Mouse (Mus musculus): Measurements from ENCODE around the gene Cyp11a1. TPM values are rescaled to one million over a fixed set of nuclear protein-coding genes. Genes with fewer than 3 reads are reported as not detected.
A peak's percentile ranks its signal among the peaks of the same experiment; 100 is the strongest.

Gene Cyp11a1
- polyA plus RNA-seq, 1 experiment from 2014 or later: 0.45 TPM

- ATAC-seq (ENCODE audit: low FRiP score): no peak
- peaks cover 28% of the 10 kb centered on the region; the same call in 1 of the 2 replicates for H3K27me3 ChIP-seq
- 52% methylated on average over 3 of the region's 3 CpGs for WGBS
- no peak overlapping the region for H3K4me2 ChIP-seq
- H3K4me1 ChIP-seq: peaks cover 74% of the 10 kb centered on the region
- H3K9ac ChIP-seq: no peak overlapping the region
- no peaks in the 10 kb centered on the region for H3K36me3 ChIP-seq (replicated peaks)
- H3K4me3 ChIP-seq (replicated peaks): no peak overlapping the region
- peak overlapping the region; percentile 79 for H3K27ac ChIP-seq
- no peaks in the 10 kb centered on the region for H3K9me3 ChIP-seq
Measured at GRCm38 (mm10) chr9:58053544-58053943, 47.3 kb downstream of the Cyp11a1 start.

DNA sequence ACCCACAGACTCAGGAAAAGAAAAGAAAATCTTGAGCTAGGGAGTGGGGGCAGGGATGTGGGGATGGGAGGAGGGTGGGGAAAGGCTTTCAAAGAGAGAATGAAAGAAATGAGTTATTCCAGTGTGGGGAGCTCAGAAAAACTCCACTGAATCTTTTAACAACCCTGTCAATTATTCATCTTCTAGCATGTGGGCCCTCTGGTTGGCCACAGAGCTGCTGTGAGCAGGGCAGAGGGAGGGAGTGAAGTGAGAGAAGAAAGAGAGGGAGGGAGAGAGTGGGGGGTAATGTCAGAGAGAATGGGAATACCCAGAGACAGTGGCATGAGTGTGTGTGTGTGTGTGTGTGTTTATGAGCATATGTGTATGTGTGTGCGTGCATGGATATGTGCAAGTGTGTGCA, 47.8 kb downstream of the Cyp11a1 start:
- Histone ChIP-seq H3K9me3 (no peaks in the 10 kb centered on the region), H3K4me2 (no peak overlapping the region), H3K36me3 (replicated peaks) (no peaks in the 10 kb centered on the region), H3K4me3 (replicated peaks) (no peak overlapping the region), H3K27me3 (peaks cover 28% of the 10 kb centered on the region; the same call in 1 of the 2 replicates), H3K27ac (peak overlapping the region; percentile 79), H3K9ac (no peak overlapping the region; the same call in 1 of the 2 replicates), H3K4me1 (peaks cover 69% of the 10 kb centered on the region)
- WGBS: 96% methylated on average over 1 of the region's 1 CpGs
- no peak for ATAC-seq (ENCODE audit: low FRiP score)

DNA sequence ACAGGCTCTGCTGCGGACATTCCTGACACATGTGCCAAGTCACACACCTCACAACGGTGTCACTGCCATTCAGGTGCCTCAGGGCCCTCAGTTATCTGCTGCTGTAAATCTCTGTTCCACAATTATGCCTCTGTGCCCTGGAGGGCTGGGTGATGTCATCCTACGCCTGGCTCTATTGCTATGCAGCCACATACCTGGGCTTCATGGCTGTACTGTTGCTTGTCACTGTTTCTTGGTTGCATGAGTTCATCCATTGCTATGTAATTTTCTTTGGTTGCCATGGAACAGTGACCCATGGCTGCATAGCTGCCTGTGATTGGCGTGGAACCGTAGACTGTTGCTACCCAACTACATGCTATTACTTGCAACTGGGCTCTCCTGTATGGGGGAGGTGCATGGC, 49.5 kb downstream of the Cyp11a1 start:
- H3K27ac ChIP-seq: peak overlapping the region; percentile 63
- peaks cover 63% of the 10 kb centered on the region for H3K4me1 ChIP-seq
- H3K36me3 ChIP-seq (replicated peaks): no peaks in the 10 kb centered on the region
- H3K9me3 ChIP-seq: no peaks in the 10 kb centered on the region
- no peak overlapping the region for H3K4me2 ChIP-seq
- WGBS: 83% methylated on average over 5 of the region's 5 CpGs
- H3K9ac ChIP-seq: no peak overlapping the region
- H3K4me3 ChIP-seq (replicated peaks): no peak overlapping the region
- H3K27me3 ChIP-seq: peaks cover 23% of the 10 kb centered on the region; the same call in 1 of the 2 replicates
- peak; percentile 28; the same call in 1 of the 2 replicates for ATAC-seq (ENCODE audit: low FRiP score)

DNA sequence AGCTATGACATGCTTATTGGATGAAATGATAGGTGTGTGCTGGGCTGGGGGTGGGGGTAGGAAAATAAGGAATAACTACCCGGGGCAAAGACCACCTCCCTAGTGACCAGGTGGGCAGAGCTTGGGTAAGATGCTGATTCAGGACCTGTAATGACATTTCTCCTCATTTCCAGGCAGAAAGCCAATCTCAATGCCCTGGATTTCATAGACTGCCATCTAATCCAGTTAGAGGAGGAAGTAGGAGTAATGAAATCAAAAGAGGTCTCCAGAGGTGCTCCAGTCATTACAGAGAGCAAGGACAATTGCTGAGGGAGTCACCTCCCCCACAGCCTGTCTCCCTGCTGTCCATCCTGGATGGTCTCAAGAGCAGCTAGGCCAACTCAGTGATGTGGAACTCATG, 53.7 kb downstream of the Cyp11a1 start:
- no peak overlapping the region for H3K4me2 ChIP-seq
- ATAC-seq (ENCODE audit: low FRiP score): no peak
- no peaks in the 10 kb centered on the region for H3K36me3 ChIP-seq (replicated peaks)
- peaks cover 62% of the 10 kb centered on the region for H3K4me1 ChIP-seq
- H3K27ac ChIP-seq: peak overlapping the region; percentile 89
- peaks cover 25% of the 10 kb centered on the region; the same call in 1 of the 2 replicates for H3K27me3 ChIP-seq
- WGBS: 50% methylated on average over 1 of the region's 1 CpGs
- H3K4me3 ChIP-seq (replicated peaks): no peak overlapping the region
- no peaks in the 10 kb centered on the region for H3K9me3 ChIP-seq
- no peak overlapping the region for H3K9ac ChIP-seq

GRCm38 (mm10) chr9:58060677-58061667, 54.8 kb downstream of the Cyp11a1 start:
- Histone ChIP-seq H3K4me2 (peak overlapping the region; percentile 22; the same call in 1 of the 2 replicates), H3K9me3 (no peaks in the 10 kb centered on the region), H3K4me1 (peaks cover 62% of the 10 kb centered on the region), H3K9ac (no peak overlapping the region), H3K27ac (peak overlapping the region; percentile 89), H3K4me3 (replicated peaks) (no peak overlapping the region), H3K36me3 (replicated peaks) (no peaks in the 10 kb centered on the region), H3K27me3 (peaks cover 19% of the 10 kb centered on the region; the same call in 1 of the 2 replicates)
- WGBS: 6% methylated on average over 23 of the region's 23 CpGs
- peak; percentile 78 for ATAC-seq (ENCODE audit: low FRiP score)

- WGBS: 36% methylated on average over 3 of the region's 3 CpGs
- H3K9ac ChIP-seq: no peak within 1 kb of the TSS
- peak within 1 kb of the TSS; percentile 93 for H3K27ac ChIP-seq
- H3K4me2 ChIP-seq: no peak within 1 kb of the TSS
- no peaks in the 10 kb centered on the region for H3K9me3 ChIP-seq
- no peak for ATAC-seq (ENCODE audit: low FRiP score)
- H3K36me3 ChIP-seq (replicated peaks): no peaks in the 10 kb centered on the region
- H3K27me3 ChIP-seq: peaks cover 15% of the 10 kb centered on the region; the same call in 1 of the 2 replicates
- H3K4me3 ChIP-seq (replicated peaks): no peak within 1 kb of the TSS
- H3K4me1 ChIP-seq: peaks cover 77% of the 10 kb centered on the region
Measured at GRCm38 (mm10) chr9:58063531-58063930, 57.3 kb downstream of the Cyp11a1 start, which contains the start of gene Stra6. TSS of gene Stra6 (plus strand) at chr9:58063788.

DNA sequence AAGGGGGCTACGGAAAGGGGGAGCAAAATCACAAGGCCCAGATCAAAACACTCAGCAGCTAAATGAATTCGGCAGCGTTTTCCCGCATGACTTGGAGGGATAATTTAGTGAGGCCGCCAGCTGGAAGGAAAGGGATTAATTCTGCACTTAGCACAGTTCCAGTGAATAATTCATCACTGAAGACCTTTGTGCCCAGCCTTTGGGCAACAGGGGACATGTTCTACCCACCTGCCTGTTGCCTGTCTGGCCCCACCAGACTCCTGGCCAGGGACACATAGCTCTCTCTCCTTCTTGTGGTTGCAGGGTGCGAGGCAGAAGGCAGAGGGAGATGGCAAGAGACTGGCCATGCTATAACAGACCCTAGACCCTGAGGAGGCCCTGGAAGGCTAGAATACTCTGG, 59.3 kb downstream of the Cyp11a1 start:
- Histone ChIP-seq H3K9ac (no peak overlapping the region), H3K4me3 (replicated peaks) (no peak overlapping the region), H3K36me3 (replicated peaks) (no peaks in the 10 kb centered on the region), H3K27ac (peak overlapping the region; percentile 93), H3K4me2 (no peak overlapping the region), H3K27me3 (peaks cover 15% of the 10 kb centered on the region; the same call in 1 of the 2 replicates), H3K9me3 (no peaks in the 10 kb centered on the region), H3K4me1 (peaks cover 68% of the 10 kb centered on the region)
- WGBS: 14% methylated on average over 6 of the region's 6 CpGs
- ATAC-seq (ENCODE audit: low FRiP score): peak; percentile 34

- H3K36me3 ChIP-seq (replicated peaks): no peaks in the 10 kb centered on the region
- no peak overlapping the region for H3K4me2 ChIP-seq
- peaks cover 14% of the 10 kb centered on the region; the same call in 1 of the 2 replicates for H3K27me3 ChIP-seq
- H3K4me1 ChIP-seq: peaks cover 66% of the 10 kb centered on the region
- H3K9ac ChIP-seq: no peak overlapping the region
- peak; percentile 57 for ATAC-seq (ENCODE audit: low FRiP score)
- H3K9me3 ChIP-seq: no peaks in the 10 kb centered on the region
- H3K27ac ChIP-seq: peak overlapping the region; percentile 93
- WGBS: 83% methylated on average over 6 of the region's 6 CpGs
- H3K4me3 ChIP-seq (replicated peaks): no peak overlapping the region
Measured at GRCm38 (mm10) chr9:58065977-58066730, 59.9 kb downstream of the Cyp11a1 start.

DNA sequence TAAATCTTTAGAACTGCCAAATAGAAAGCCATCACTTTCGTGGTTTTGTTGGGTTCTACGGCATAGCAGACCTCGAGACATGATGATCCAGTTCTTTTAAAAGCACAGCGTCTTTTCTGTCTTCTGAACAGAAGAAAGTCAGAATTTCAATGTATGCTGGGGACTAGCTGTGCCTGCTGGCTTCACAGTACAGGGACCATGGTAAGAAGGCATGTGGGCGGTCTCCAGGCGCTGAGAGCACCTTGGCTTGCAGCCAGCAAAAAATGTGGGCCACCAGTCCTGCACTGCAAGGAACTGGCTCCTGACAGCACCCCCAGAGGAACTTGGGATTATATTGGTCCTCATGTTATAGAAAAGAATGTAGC, 60.5 kb downstream of the Cyp11a1 start:
- Histone ChIP-seq H3K9me3 (no peaks in the 10 kb centered on the region), H3K4me3 (replicated peaks) (no peak overlapping the region), H3K27me3 (peaks cover 8% of the 10 kb centered on the region; the same call in 1 of the 2 replicates), H3K4me2 (no peak overlapping the region), H3K4me1 (peaks cover 66% of the 10 kb centered on the region), H3K9ac (no peak overlapping the region), H3K27ac (peak overlapping the region; percentile 93), H3K36me3 (replicated peaks) (no peaks in the 10 kb centered on the region)
- WGBS: 81% methylated on average over 6 of the region's 6 CpGs
- no peak for ATAC-seq (ENCODE audit: low FRiP score)

DNA sequence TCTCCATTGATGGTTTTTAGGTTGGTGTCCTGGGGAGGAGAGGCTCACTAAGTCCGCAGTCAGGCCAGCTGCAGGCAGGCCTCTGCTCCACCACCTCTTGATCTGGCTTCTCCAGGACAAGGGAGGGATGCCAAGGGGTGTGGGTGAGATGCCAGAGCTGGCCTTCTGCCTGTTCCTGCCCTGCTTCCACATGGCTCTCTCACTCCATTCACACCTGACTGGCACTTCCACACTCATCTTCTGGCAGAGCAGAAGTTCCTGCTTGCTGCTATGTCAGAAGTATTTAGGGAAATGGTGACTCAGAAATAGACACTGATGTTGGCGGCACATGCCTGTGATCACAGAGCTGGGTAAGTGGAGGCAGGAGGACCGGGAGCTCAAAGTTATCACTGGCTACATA, 61.3 kb downstream of the Cyp11a1 start:
- no peak for ATAC-seq (ENCODE audit: low FRiP score)
- Histone ChIP-seq H3K36me3 (replicated peaks) (no peaks in the 10 kb centered on the region), H3K9me3 (no peaks in the 10 kb centered on the region), H3K27ac (no peak overlapping the region), H3K4me3 (replicated peaks) (no peak overlapping the region), H3K4me2 (no peak overlapping the region), H3K4me1 (peaks cover 69% of the 10 kb centered on the region), H3K27me3 (peaks cover 4% of the 10 kb centered on the region; the same call in 1 of the 2 replicates), H3K9ac (no peak overlapping the region)
- WGBS: 94% methylated on average over 3 of the region's 3 CpGs

GRCm38 (mm10) chr9:58074561-58074960, 68.3 kb downstream of the Cyp11a1 start:
- Histone ChIP-seq H3K27ac (peak overlapping the region; percentile 21; the same call in 1 of the 2 replicates), H3K4me2 (no peak overlapping the region), H3K4me3 (replicated peaks) (no peak overlapping the region), H3K9me3 (no peaks in the 10 kb centered on the region), H3K36me3 (replicated peaks) (no peaks in the 10 kb centered on the region), H3K9ac (no peak overlapping the region), H3K27me3 (peaks cover 8% of the 10 kb centered on the region; the same call in 1 of the 2 replicates), H3K4me1 (peaks cover 31% of the 10 kb centered on the region)
- peak; percentile 66; the same call in 1 of the 2 replicates for ATAC-seq (ENCODE audit: low FRiP score)
- 65% methylated on average over 3 of the region's 3 CpGs for WGBS
